In the genomic region with DNA sequence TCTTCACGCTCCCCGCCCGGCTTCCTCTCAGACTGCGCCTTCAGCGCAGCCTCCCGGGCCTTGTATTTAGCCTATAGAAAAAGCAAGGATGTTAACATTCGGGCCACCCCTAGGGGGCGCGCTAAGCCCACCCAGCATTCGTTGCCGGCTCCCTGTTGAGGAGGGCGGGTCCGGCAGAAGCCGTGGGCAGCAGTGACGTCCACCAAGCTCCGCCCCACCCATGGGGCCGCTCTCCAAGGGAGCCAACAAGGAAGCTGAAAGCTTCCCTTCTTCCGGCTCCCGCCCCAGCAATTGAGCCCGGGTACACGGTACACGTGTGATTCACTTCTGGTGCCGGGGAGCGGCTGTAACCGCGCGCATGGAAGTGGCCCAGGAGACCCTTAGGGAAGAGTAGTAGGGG, we compare ENCODE assay signal across 8 mouse cellular contexts. TPM values are rescaled to one million over a fixed set of nuclear protein-coding genes. Genes with fewer than 3 reads are reported as not detected.
DNase-seq lines count a peak whose midpoint lies in the region; ATAC-seq and TF ChIP-seq lines count a peak whose summit lies in the region.

No protein-coding gene starts in this region.

- no peaks in the 10 kb centered on the region for H3K27me3 ChIP-seq in embryonic facial prominence, embryonic 15.5 days
- H3K27me3 ChIP-seq in limb, embryonic 14.5 days (ENCODE audit: control insufficient read depth, insufficient read depth, low read length): no peaks in the 10 kb centered on the region
- no peaks in the 10 kb centered on the region for H3K27me3 ChIP-seq in midbrain, embryonic 16.5 days (ENCODE audit: control insufficient read depth, insufficient read depth, low read depth, low read length)
- no peaks in the 10 kb centered on the region for H3K27me3 ChIP-seq in spleen, adult 2 months (ENCODE audit: control insufficient read depth, insufficient read depth, low read length)

- no peak for TF ChIP-seq POLR2A in bone marrow macrophage, adult 2 months (IDR thresholded peaks at IDR 0.05; ENCODE audit: borderline replicate concordance, low read depth, low read length)
- TF ChIP-seq POLR2A in limb, embryonic 14.5 days (IDR thresholded peaks at IDR 0.05; ENCODE audit: borderline replicate concordance, extremely low read depth, insufficient read depth, insufficient read length): 0 out of 2 replicates have a peak, but pooled peaks have one; percentile 28
- TF ChIP-seq POLR2A in spleen, adult 2 months (IDR thresholded peaks at IDR 0.05; ENCODE audit: low read depth, low read length): no peak

- peaks cover 73% of the 10 kb centered on the region for H3K36me3 ChIP-seq in embryonic facial prominence, embryonic 15.5 days
- H3K36me3 ChIP-seq in limb, embryonic 14.5 days (ENCODE audit: control insufficient read depth, insufficient read depth, low read length): peaks cover 75% of the 10 kb centered on the region
- H3K36me3 ChIP-seq in midbrain, embryonic 16.5 days (ENCODE audit: control insufficient read depth, insufficient read depth, low read length): peaks cover 35% of the 10 kb centered on the region
- peaks cover 40% of the 10 kb centered on the region for H3K36me3 ChIP-seq in spleen, adult 2 months (ENCODE audit: control insufficient read depth, insufficient read depth, low read length)

- under 1% methylated on average over 27 of the region's 27 CpGs for WGBS in embryonic facial prominence, embryonic 15.5 days
- 0% methylated on average over 26 of the region's 27 CpGs for WGBS in limb, embryonic 14.5 days
- WGBS in midbrain, embryonic 16.5 days: 0% methylated on average over 27 of the region's 27 CpGs
- WGBS in spleen, adult 2 months: 1% methylated on average over 27 of the region's 27 CpGs

- H3K4me2 ChIP-seq in embryonic facial prominence, embryonic 15.5 days (replicated peaks): peak overlapping the region; percentile 76
- peak overlapping the region; percentile 48 for H3K4me2 ChIP-seq in limb, embryonic 14.5 days (replicated peaks; ENCODE audit: low read depth, low read length, severe bottlenecking)
- peak overlapping the region; percentile 50 for H3K4me2 ChIP-seq in midbrain, embryonic 16.5 days (ENCODE audit: low read length)

- DNase-seq in B cell, adult 2 months: peak; percentile 99
- DNase-seq in heart, adult 9 months (ENCODE audit: low spot score in 2 of 2): peak; percentile 96 to 97
- peak; percentile 97 for DNase-seq in kidney, adult 9 months
- peak; percentile 98 for DNase-seq in limb, embryonic 14.5 days (ENCODE audit: low spot score)
- DNase-seq in spleen, adult 2 months (ENCODE audit: low read depth in 1 of 2, low spot score in 2 of 2): peak; percentile 88 to 94

- H3K9me3 ChIP-seq in embryonic facial prominence, embryonic 15.5 days (replicated peaks): no peaks in the 10 kb centered on the region
- no peaks in the 10 kb centered on the region for H3K9me3 ChIP-seq in limb, embryonic 14.5 days (ENCODE audit: control insufficient read depth, low read length)
- H3K9me3 ChIP-seq in midbrain, embryonic 16.5 days (replicated peaks; ENCODE audit: control insufficient read depth, low read length, poor library complexity, severe bottlenecking): no peaks in the 10 kb centered on the region

- peak overlapping the region; percentile 12 for H3K27ac ChIP-seq in bone marrow macrophage, adult 2 months (ENCODE audit: insufficient read depth, low read depth, low read length)
- H3K27ac ChIP-seq in embryonic facial prominence, embryonic 15.5 days (replicated peaks): peak overlapping the region; percentile 77
- H3K27ac ChIP-seq in limb, embryonic 14.5 days (replicated peaks; ENCODE audit: low read depth, low read length): no peak overlapping the region
- H3K27ac ChIP-seq in midbrain, embryonic 16.5 days (ENCODE audit: low read length): peak overlapping the region; percentile 62; the same call in 1 of the 2 replicates
- peak overlapping the region; percentile 76 for H3K27ac ChIP-seq in spleen, adult 2 months (ENCODE audit: insufficient read depth, low read length)

- ATAC-seq in embryonic facial prominence, embryonic 15.5 days (ENCODE audit: insufficient number of reproducible peaks, low FRiP score, low TSS enrichment, low read depth): peak; percentile 92
- ATAC-seq in limb, embryonic 14.5 days (ENCODE audit: low FRiP score, low read depth): peak; percentile 91
- peak; percentile 89 for ATAC-seq in midbrain, embryonic 16.5 days

- H3K9ac ChIP-seq in embryonic facial prominence, embryonic 15.5 days: 0 out of 2 replicates have a peak overlapping the region, but pooled peaks have one; percentile 10
- peak overlapping the region; percentile 3; the same call in 1 of the 2 replicates for H3K9ac ChIP-seq in limb, embryonic 14.5 days (ENCODE audit: low read depth, low read length, severe bottlenecking)
- peak overlapping the region; percentile 38; the same call in 1 of the 2 replicates for H3K9ac ChIP-seq in midbrain, embryonic 16.5 days (ENCODE audit: low read depth, low read length)

- peaks cover 14% of the 10 kb centered on the region for H3K4me1 ChIP-seq in bone marrow macrophage, adult 2 months (ENCODE audit: control insufficient read depth, insufficient read depth, low read length)
- peaks cover 31% of the 10 kb centered on the region for H3K4me1 ChIP-seq in embryonic facial prominence, embryonic 15.5 days
- peaks cover 12% of the 10 kb centered on the region for H3K4me1 ChIP-seq in limb, embryonic 14.5 days (ENCODE audit: control insufficient read depth, insufficient read depth, low read length)
- peaks cover 11% of the 10 kb centered on the region for H3K4me1 ChIP-seq in midbrain, embryonic 16.5 days (ENCODE audit: control insufficient read depth, insufficient read depth, low read length)
- peaks cover 17% of the 10 kb centered on the region; the same call in 1 of the 2 replicates for H3K4me1 ChIP-seq in spleen, adult 2 months (ENCODE audit: control insufficient read depth, insufficient read depth, insufficient read length)

- H3K4me3 ChIP-seq in bone marrow macrophage, adult 2 months (ENCODE audit: insufficient read depth, low read length): peak overlapping the region; percentile 62
- peak overlapping the region; percentile 41 for H3K4me3 ChIP-seq in embryonic facial prominence, embryonic 15.5 days (replicated peaks)
- H3K4me3 ChIP-seq in limb, embryonic 14.5 days (replicated peaks; ENCODE audit: low read length): peak overlapping the region; percentile 31
- H3K4me3 ChIP-seq in midbrain, embryonic 16.5 days (ENCODE audit: low read depth, low read length): peak overlapping the region; percentile 18
- H3K4me3 ChIP-seq in spleen, adult 2 months (ENCODE audit: extremely low read depth, insufficient read depth, insufficient read length): peak overlapping the region; percentile 55; the same call in 1 of the 2 replicates

- TF ChIP-seq CTCF in bone marrow macrophage, adult 2 months (IDR thresholded peaks at IDR 0.05; ENCODE audit: low read depth, low read length): peak; percentile 57; the same call in 1 of the 2 replicates
- peak; percentile 94 for TF ChIP-seq CTCF in spleen, adult 2 months (IDR thresholded peaks at IDR 0.05; ENCODE audit: extremely low read depth, insufficient read depth, insufficient read length, insufficient replicate concordance)

RNA-seq across cellular contexts. Expression of gene Ubtf, which starts 10.6 kb away (rescaled TPM):
- polyA plus RNA-seq in bone marrow macrophage, adult 2 months (2012; ENCODE audit: insufficient read depth, insufficient read length, missing spikeins): 59.0 and 59.7 TPM in 2 replicates
- polyA plus RNA-seq in embryonic facial prominence, embryonic 15.5 days (2015; fragmentation: Nextera tagmentation; extraction: Ambion mirVana): 86.6 and 87.3 TPM in 2 replicates
- polyA plus RNA-seq in limb, embryonic 14.5 days (2012; rRNA removed): 61.0 and 81.3 TPM in 2 replicates
- 79.7 and 89.4 TPM in 2 replicates for polyA plus RNA-seq in limb, embryonic 14.5 days (2014; fragmentation: Nextera tagmentation; extraction: Ambion mirVana)
- 70.1 and 85.2 TPM in 2 replicates for polyA plus RNA-seq in midbrain, embryonic 16.5 days (2015; fragmentation: Nextera tagmentation; extraction: Ambion mirVana)
- 29.9 and 30.7 TPM in 2 replicates for polyA plus RNA-seq in spleen, adult 2 months (2012; rRNA removed)

RNA-seq across cellular contexts. Expression of gene Atxn7l3, which starts 12.5 kb away (rescaled TPM):
- 32.9 and 39.8 TPM in 2 replicates for polyA plus RNA-seq in bone marrow macrophage, adult 2 months (2012; ENCODE audit: insufficient read depth, insufficient read length, missing spikeins)
- 18.4 and 20.0 TPM in 2 replicates for polyA plus RNA-seq in embryonic facial prominence, embryonic 15.5 days (2015; fragmentation: Nextera tagmentation; extraction: Ambion mirVana)
- 72.1 and 84.0 TPM in 2 replicates for polyA plus RNA-seq in limb, embryonic 14.5 days (2012; rRNA removed)
- 21.0 and 23.1 TPM in 2 replicates for polyA plus RNA-seq in limb, embryonic 14.5 days (2014; fragmentation: Nextera tagmentation; extraction: Ambion mirVana)
- polyA plus RNA-seq in midbrain, embryonic 16.5 days (2015; fragmentation: Nextera tagmentation; extraction: Ambion mirVana): 28.3 and 28.9 TPM in 2 replicates
- polyA plus RNA-seq in spleen, adult 2 months (2012; rRNA removed): 39.8 and 45.1 TPM in 2 replicates

RNA-seq across cellular contexts. Expression of gene Tmub2, which starts 24.2 kb away (rescaled TPM):
- polyA plus RNA-seq in bone marrow macrophage, adult 2 months (2012; ENCODE audit: insufficient read depth, insufficient read length, missing spikeins): 50.6 and 62.2 TPM in 2 replicates
- polyA plus RNA-seq in embryonic facial prominence, embryonic 15.5 days (2015; fragmentation: Nextera tagmentation; extraction: Ambion mirVana): 58.3 and 59.5 TPM in 2 replicates
- 59.9 and 68.6 TPM in 2 replicates for polyA plus RNA-seq in limb, embryonic 14.5 days (2012; rRNA removed)
- polyA plus RNA-seq in limb, embryonic 14.5 days (2014; fragmentation: Nextera tagmentation; extraction: Ambion mirVana): 52.6 and 53.5 TPM in 2 replicates
- polyA plus RNA-seq in midbrain, embryonic 16.5 days (2015; fragmentation: Nextera tagmentation; extraction: Ambion mirVana): 72.8 and 78.5 TPM in 2 replicates
- 31.6 and 41.1 TPM in 2 replicates for polyA plus RNA-seq in spleen, adult 2 months (2012; rRNA removed)

RNA-seq across cellular contexts. Expression of gene Asb16, which starts 40.4 kb away (rescaled TPM):
- polyA plus RNA-seq in bone marrow macrophage, adult 2 months (2012; ENCODE audit: insufficient read depth, insufficient read length, missing spikeins): not detected in 2 replicates
- polyA plus RNA-seq in embryonic facial prominence, embryonic 15.5 days (2015; fragmentation: Nextera tagmentation; extraction: Ambion mirVana): 0.12 and 0.26 TPM in 2 replicates
- 2.2 and 2.8 TPM in 2 replicates for polyA plus RNA-seq in limb, embryonic 14.5 days (2012; rRNA removed)
- polyA plus RNA-seq in limb, embryonic 14.5 days (2014; fragmentation: Nextera tagmentation; extraction: Ambion mirVana): 0.25 and 0.48 TPM in 2 replicates
- polyA plus RNA-seq in midbrain, embryonic 16.5 days (2015; fragmentation: Nextera tagmentation; extraction: Ambion mirVana): 0.07 and 0.10 TPM in 2 replicates
- 0.13 and 0.19 TPM in 2 replicates for polyA plus RNA-seq in spleen, adult 2 months (2012; rRNA removed)

RNA-seq across cellular contexts. Expression of gene Slc4a1, which starts 57.0 kb away (rescaled TPM):
- polyA plus RNA-seq in bone marrow macrophage, adult 2 months (2012; ENCODE audit: insufficient read depth, insufficient read length, missing spikeins): not detected in 2 replicates
- 5.0 and 5.2 TPM in 2 replicates for polyA plus RNA-seq in embryonic facial prominence, embryonic 15.5 days (2015; fragmentation: Nextera tagmentation; extraction: Ambion mirVana)
- polyA plus RNA-seq in limb, embryonic 14.5 days (2012; rRNA removed): 3.5 and 4.3 TPM in 2 replicates
- 2.8 and 6.6 TPM in 2 replicates for polyA plus RNA-seq in limb, embryonic 14.5 days (2014; fragmentation: Nextera tagmentation; extraction: Ambion mirVana)
- polyA plus RNA-seq in midbrain, embryonic 16.5 days (2015; fragmentation: Nextera tagmentation; extraction: Ambion mirVana): 2.3 and 3.5 TPM in 2 replicates
- 301 and 381 TPM in 2 replicates for polyA plus RNA-seq in spleen, adult 2 months (2012; rRNA removed)
